Mouse (Mus musculus): Measurements from ENCODE around the gene Lpin2.

Gene Lpin2

DNA sequence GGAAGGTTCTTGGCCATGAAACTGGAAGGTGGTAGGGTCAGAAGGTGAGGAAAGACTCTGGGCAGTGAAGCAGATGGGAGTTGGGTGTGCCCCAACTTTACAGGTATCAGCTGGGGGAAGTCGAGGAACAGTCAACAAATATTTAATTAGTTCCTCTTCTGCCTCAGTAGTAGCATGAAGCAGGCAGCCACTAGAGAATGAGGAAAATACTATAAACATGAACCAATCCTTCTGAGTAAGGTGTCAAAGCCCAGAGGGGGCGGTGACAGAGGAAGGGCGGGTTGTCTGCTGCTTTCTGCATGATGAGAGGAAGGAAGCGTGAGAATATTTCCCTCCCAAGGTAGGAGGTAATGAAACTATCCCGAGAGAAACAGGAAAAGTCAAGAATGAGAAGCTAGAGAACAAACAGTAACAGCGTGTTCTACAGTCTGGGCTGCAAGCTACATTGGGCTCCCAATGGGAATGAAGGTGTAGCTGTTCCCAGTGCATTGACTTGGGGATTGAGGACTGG is at the start of gene Lpin2:
TSS of gene Lpin2 (plus strand) at position 350 of the 511 bp plus-strand sequence.
- DNase-seq (ENCODE audit: low spot score in 2 of 2): no peak

DNA sequence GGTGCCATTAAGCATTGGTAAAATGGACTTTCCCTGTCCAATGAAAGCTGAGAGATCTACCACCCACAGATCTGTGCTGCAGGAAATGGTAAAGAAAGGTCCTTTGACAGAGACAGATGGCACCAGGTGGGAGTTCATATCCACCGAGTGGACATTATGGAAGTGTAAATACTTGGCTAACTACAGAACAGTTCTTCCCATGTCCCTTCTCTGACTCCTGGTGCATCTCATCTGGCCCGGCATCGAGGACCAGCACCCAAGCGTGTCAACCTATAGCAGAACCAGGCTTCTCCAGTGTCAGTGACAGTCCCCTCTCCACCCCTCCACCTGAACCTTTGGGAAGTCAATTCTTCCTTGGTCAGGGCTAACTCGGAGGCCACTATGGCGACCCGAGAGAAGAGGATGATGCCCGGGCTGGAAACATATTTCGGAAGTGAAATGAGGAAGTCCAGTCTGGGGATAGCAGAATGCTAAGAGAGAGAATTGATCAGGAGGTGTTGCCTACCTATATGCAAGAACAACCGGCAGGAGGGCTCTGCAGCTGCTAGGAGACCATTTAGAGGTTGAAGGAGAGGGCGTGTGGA is 49.4 kb upstream of the Lpin2 start:
- DNase-seq (ENCODE audit: low spot score in 2 of 2): no peak

DNA sequence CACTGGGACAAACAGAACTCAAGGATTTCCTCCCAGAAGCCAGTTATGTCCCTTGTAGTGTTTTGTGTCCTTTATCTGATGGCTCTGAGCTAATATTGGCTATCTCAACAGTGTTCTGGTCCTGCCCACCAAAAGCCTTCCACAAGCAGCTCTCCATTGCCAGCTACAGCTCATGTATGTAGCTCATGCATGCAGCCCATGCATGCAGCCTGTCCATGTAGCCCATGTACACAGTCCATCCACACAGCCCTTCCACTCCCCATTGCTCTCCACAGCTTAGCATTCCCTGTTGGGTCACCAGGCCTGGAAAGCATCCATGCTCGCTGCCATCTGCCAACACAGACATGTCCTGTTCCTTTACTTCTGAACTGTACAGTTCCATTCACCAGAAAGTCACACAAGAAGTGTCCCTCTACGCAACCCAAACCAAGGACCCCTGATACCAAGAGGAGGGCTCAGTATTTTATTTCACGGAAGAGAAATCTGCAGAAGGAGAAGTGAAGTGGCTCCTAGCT is 47.9 kb upstream of the Lpin2 start:
- no peak for DNase-seq (ENCODE audit: low spot score in 2 of 2)

DNA sequence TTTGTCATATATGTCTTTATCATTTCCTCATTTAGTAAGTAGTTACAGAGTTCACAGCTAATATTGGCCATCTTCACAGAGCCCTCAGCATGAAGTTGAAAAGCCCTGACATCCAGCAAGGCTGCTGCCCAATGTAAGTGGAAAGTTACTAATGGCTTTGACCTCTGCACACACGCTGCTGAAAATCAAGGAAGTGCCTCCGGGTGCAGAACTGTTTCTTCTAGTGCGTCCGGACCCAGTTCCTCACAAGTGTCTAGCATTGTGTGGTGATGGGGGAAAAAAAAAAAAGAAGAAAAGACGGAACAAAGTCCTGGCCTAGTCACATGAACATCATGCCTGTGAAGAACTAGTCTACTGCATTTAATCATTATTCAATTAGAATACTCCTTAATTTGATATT is 47.3 kb upstream of the Lpin2 start:
- DNase-seq (ENCODE audit: low spot score in 2 of 2): no peak

DNA sequence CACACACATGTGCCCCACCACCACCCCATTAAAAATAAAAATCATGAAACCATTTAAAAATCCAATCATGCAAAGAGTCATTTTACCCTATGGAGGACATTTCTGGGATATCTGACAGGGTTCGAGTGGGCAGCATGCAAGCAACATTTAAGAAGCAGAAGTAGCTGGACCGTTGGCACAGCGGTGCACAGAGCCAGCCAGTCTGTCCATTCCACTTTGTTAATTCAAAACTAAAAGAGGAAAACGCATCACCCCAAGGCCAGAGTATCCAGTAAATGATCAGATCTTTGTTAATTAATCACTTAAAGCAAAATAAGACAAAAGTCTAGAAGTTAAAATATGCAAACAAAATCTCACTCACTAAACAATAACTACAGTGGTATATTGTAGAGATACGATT is 46.5 kb upstream of the Lpin2 start:
- DNase-seq (ENCODE audit: low spot score in 2 of 2): no peak

DNA sequence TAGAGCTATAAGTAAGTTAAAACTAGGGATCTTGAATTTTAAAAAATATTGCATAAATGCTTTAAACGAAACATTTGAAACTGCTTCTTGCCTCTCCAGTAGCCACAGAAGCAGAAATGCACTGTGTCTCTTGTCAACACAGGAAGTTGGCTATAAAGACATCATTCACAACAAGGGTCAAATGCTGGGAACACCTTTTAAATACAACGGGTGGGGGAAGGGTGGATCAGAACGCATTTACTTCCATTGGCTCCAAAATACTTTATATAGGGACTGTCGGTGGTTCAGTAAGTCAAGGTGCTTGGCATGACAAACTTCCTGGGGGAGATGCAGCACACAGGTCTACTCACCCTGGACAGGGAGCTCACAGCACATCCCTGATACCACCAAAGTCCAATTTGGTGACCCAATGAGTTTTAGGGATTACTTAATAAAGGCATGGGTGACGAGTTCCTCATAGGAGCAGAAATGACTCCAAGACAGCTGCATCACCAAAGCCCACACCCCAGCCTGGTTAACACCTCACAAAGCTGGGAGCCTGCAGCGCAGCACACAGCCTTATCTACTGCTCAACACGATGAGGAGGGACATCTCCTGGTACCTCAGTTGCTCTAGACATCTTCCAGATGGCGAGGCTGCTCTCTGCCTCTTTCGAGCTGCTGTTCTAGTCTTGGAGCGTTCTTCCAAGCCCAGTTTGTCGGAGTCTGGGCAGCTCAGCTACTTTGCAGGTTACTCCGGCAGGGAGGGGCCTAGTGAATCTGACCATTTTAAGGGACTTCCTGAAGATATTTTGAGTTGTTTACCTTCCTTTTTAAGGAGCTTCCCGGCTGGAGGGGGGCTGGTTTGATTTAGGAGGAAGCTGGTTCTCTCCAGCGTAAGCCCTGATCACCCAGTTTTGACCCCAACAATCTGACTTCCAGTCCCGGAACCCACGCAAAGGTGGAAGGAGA is 45.7 kb upstream of the Lpin2 start:
- no peak for DNase-seq (ENCODE audit: low spot score in 2 of 2)

DNA sequence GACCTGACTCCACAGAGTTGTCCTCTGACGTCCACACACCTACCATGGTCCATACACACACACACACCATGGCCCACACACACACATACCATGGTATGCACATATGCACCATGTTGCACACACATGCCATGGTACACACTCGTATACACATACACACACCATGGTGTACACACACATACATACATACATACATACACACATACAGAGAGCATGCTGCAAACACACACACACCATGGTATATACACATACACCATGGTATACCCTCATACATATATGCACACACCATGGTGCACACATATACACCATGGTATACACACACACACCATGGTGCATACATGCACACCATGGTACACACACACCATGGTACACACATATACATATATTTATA is 45.0 kb upstream of the Lpin2 start:
- no peak for DNase-seq (ENCODE audit: low spot score in 2 of 2)

DNA sequence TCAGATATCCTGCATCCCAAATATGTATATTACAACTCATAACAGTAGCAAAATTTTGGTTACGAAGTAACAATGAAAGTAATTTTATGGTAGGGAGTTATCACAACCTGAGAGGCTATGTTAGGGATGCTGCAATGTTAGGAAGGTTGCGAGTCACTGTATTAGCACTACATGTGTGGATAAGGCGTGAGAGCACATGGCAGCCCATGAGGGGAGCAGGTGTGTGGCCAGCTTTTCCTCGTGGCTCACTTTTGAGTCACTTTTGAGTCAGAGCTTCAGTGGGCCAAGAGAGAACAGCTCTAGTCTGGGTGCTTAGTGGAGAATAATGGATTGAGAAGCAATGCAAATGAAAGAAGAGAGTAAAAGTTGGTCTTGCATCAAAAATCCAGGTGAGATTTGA is 40.3 kb upstream of the Lpin2 start:
- DNase-seq (ENCODE audit: low spot score in 2 of 2): no peak

DNA sequence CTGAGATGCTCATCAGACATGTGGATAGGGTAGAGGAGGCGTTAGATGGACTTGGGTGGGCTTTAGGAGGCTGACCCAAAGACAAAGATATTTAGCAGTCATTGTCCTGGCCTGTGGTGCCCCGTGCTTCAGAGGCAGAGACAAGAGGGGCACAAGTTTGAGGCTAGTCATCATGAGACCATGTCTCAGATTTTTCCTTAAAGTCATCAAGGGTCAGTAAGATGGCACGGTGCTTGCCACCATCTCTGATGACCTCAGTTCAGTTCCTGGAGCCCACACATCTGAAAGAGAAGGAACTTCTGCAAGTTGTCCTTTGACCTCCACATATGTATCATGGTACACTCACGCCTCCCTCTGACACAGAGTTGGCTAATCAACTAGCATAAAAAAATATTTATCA is 39.2 kb upstream of the Lpin2 start:
- DNase-seq (ENCODE audit: low spot score in 2 of 2): no peak

DNA sequence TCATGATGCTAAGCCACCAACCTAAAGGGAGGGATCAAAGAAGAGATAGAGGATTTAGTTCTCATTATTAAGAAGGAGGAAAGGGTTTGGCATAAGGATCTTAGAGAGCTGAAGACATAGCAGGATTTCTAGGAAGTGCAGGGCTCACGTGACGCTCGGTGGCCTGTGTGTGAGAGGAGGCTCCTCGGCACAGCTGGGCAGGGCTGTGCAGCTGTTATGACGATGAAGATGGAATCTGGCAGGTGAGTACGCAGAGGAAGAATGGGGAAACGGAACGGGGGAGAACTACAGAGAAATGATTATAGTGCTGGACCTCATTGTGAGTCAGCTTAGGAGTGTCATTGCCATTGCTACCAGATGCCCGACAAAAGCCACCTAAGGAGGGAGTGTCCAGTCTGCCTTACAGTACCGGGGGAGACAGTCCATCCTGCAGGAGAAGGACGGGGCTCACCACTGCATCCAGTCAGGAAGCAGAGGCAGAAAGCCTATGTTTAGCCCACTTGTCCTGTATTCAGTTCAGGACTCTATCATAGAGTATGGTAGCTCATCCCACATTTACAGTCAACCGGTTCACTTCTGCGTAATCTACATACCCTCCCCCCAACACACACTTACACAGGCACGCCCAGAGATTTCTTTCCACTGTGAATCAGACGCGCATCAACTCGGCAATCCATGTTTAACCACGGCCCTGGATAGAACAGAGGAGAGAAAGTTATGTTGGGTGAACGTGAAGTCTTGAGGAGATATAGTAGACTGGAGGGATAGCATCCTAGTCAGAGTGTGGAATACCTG is 37.8 kb upstream of the Lpin2 start:
- no peak for DNase-seq (ENCODE audit: low spot score in 2 of 2)

DNA sequence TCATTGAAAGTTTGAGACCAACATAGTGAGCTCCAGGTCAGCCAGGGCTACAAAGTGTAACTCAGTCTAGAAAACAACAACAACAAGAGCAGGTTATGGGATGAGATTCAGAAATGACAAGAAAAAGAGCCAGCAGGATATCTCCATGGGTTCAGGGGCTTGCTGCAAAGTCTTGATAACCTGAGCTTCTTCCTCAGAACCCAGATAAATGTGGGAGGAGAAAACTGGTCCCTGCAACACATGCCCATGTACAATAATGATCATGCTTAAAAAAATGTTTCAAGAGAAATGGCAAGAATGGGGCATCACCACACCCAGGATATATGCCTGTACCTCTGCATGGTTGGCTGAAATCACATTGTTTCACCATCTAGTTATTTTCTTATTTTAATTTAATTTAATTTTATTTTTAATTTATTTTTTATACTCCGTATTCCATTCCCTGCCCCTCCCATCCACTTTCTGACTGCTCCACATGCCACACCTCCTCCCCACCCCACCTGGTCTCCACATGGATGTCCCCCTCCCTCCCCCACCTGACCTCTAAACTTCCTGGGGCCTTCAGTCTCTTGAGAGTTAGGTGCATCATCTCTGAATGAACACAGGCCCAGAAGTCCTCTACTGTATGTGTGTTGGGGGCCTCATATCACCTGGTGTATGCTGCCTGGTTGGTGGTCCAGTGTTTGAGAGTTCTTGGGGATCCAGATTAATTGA is 37.0 kb upstream of the Lpin2 start:
- DNase-seq (ENCODE audit: low spot score in 2 of 2): no peak

DNA sequence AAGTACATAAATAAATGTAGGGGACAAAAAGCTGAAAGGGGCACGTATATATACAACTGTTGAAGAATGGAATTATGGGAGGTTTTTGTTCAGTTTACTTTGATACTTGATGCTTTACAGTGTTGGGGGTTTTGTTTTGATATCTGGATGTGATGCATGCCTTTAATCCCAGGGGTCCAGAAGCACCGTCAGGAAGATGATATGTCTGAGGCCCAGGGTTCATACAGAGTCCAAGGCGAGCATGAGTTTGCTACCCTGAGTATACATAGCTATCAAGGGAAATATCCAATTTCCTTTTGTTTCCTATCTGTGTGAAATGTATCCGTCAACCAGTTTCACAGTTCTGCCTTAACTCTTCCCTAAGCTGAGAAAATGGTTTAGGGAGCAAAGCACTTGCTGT is 29.0 kb upstream of the Lpin2 start:
- DNase-seq (ENCODE audit: low spot score in 2 of 2): no peak

DNA sequence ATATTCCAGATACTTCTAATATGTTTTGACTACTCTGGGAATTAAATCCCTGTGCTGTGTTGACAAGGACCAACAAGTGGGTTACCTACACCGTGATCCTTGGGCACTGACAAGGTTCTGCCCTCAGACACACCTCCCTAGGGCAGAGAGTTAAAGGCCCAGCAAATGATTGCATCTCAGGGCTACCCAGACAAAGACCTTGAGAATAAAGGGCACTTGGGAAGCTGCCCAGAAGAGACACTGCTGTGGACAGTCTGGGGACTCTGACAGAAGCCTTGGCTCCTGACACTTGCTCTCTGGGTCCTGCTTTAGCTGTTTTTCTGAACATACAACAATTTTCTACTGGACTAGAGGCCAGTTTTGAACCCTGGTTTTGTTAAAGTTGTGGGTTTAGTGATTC is 27.1 kb upstream of the Lpin2 start:
- no peak for DNase-seq (ENCODE audit: low spot score in 2 of 2)

DNA sequence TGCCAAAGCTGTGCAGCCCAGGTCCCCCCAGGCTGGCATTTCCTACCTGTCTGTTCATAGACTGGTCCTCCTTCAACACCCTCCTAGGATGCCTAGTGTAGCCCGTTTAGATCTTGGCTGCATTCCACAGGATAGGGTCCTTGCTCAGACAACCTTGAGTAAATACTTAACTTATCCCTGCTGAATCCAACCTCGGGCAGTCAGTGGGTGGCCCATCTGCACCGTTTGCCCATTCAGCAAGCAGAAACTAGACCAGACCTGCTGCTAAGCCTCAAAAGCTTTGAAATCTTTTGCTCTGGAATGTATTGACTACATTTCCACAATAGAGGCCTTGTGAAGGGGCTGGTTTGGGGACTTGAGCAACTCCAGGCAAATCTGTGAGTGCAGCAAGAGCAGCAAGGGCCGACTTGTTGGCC is 23.2 kb upstream of the Lpin2 start:
- peak; percentile 24 to 29 for DNase-seq (ENCODE audit: low spot score in 2 of 2)

DNA sequence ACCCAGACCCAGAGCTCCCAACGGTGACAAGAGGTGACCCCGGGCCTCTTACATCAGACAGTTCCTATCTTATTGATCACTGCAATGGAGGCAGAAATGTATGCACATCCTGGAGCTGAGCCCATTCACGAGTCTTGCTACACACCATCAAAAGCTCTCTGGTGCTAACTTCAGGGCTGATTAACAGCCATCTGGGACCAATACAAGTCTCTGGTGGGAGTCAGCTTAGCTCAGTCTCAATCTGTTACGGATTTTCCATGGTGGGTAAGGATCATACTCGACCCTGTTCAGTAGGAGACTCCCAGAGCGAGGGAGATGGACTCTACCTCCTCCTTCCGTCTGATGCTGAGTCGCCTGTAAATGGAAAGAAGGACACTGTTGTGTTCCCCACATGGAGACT is 22.6 kb upstream of the Lpin2 start:
- no peak for DNase-seq (ENCODE audit: low spot score in 2 of 2)

DNA sequence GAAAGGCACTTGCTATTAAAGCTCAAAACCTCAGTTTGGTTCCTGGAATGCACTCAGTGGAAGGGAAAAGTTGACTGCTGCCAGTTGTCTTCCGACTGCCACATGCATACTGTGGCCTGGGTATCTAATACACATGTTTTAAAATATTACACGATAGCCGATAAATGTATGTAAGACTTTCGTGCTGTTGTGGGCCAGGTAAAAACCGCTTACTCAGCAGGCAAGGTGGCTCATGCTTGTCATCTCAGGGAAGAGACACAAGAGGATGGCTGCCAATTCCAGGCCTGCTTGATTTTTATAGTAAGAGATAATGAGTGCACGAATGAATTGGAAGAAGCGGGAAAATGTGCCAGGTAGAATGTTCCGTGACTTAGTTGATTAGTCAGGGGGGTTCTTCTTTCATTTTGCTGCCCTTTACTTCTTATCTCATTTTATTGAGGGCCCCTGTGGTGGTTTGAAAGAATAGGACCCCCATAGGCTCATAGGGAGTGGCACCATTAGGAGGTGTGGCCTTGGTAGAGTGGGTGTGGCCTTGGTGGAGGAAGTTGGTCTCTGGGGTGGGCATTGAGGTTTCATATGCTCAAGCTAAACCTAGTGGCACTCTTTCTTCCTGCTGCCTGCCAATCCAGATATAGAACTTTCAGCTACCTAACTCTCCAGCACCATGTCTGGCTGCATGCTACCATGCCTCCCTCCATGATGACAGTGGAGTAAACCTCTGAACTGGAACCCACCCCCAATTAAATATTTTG is 21.9 kb upstream of the Lpin2 start:
- DNase-seq (ENCODE audit: low spot score in 2 of 2): no peak

DNA sequence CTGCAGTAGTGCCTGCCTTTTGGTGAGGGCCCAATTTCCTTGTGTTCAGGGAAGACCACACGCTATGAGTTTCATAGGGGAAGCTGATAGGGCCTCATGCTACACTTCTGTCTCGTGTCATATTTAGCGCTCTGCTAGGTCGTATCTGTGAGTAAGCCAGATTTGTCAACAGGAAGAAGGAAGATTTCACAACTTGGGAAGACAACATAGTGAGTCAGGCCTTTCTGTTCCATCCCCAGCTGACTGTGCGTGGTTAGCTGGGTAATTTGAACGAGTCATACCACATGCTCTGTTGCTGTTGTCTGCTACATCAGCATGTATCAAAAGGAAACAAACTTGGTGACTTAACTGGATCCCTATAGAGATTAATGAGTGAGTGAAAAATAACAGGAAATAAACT is 17.4 kb upstream of the Lpin2 start:
- DNase-seq (ENCODE audit: low spot score in 2 of 2): peak in 1 of 2 experiments; percentile 39

DNA sequence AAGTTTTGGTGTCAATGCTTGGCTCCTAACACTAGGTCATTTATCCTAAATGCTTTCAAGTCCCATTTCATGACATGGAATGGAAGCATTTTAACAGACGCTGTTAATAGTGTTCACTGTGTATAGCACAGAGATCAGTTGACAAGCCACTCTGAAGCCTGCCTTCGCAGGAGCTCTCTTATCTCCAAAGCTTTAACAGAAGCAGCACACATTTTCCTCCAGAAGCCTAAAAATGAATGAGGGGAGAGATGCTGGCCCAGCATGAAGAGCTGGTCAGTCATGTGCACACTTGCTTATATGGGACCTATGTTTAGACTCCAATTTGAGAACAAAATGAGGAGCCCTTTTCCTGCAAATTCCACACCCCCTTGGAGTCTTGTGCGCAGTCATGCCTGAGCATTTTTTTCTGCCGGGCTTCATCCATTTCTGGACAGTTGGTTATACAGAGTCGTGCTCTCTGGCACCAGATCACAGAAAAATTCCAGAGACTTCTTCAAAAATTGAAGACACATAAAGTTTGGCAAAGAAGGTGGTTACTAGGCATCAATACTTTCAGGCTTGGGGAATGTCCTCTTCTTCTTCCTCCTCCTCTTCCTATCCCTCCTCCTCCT is 14.1 kb upstream of the Lpin2 start:
- no peak for DNase-seq (ENCODE audit: low spot score in 2 of 2)

DNA sequence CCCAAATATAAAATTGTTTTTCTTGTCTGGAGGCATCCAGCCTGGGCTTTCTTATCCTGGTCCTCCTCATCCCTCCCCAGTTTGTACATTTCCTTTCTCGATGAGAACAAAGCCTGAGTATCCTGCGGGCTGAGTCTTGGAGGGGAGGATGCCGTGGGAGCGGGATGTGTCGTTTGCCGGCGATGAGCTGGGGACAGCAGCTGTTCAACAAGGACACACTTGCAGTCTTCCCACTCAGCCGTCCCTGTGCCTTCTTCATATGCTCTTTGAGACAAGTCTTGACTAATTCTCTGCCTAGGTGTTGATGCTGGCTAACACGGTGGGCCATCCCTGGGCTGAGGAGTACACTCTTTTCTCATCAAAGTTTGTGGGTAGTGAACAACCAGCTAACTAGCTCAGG is 13.5 kb upstream of the Lpin2 start:
- DNase-seq (ENCODE audit: low spot score in 2 of 2): no peak

DNA sequence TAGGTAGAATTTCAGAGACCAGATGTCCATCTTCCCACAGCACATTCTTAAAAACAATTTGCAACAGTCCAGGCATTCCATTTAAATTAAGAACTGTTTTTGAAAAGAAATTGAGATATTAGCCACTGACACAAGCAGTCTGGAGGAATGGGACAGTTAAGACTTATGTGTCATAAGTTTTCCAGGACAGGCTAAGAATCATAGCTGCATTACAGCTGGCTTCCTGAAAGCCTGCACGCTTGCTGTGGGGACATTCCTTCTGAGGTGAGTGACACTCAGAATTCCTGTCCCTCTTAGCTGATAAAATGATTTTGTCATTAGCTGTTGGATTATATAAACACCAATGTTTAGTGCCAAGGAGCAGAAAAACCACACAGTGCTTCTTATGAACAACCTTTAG is 12.7 kb upstream of the Lpin2 start:
- no peak for DNase-seq (ENCODE audit: low spot score in 2 of 2)
